Mouse (Mus musculus): Measurements from ENCODE around the gene Pdlim3. TPM values are rescaled to one million over a fixed set of nuclear protein-coding genes. Genes with fewer than 3 reads are reported as not detected.
"Not testable (repeated sequence)": the region's sequence is repeated elsewhere in the genome, so short reads cannot be mapped to it uniquely, and the experiment has no call there.

Pdlim3 gene
- total RNA-seq (2021) = 1 to 10 TPM in 1 of 2 experiments, under 1 TPM in 1; 1.00 to 1.2 TPM
- long read RNA-seq, experiment 1 = 0 reads
- long read RNA-seq, experiment 2 = 0 reads

DNA sequence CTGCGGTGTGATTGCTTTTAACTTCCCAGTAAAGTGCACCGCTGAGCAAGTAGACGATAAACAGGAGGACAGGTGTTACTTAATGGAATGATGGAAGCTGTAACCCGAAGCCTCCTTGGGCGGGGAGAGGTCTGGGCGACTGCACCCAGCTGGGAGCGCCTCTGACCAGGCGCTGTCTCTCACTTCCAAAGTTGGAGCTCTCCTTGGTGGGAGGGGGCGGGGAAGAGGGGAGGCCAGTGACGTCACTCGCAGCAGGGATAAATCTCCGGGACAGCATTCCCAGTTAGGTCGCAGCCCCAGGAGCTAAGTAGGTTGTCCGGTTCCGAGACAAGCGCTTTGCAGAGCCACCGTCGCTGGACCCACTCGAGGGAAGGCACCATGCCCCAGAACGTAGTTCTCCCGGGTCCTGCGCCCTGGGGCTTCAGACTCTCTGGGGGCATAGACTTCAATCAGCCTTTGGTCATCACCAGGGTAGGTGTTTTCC is at the start of gene Pdlim3:
TSS of gene Pdlim3 (plus strand) at position 260 of the 484 bp plus-strand sequence.
- no peak for DNase-seq (ENCODE audit: low spot score in 2 of 2)
- TF ChIP-seq CTCF (conservative IDR thresholded peaks at IDR 0.05) = no peak
- Histone ChIP-seq H3K4me3 (peak within 1 kb of the TSS; percentile 52), H3K27ac (no peak within 1 kb of the TSS)

DNA sequence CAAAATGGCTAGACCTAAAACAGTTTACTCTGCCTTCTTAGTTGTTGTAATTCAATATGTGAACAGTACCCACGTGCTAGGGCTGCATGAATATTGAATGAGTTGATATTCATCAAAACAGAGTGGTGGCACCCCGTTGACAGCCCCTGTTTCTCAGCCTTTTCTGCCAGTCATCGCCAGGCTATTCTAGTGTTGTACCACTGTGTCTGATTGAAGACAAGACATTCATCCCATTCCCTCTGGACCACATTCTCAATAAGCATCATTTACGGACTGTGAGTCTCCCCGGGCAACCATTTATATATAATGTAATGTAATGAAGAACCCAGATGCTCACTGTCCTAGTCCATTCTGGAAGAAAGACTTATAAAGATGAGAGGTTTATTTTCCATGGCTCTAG is 42.0 kb upstream of the Pdlim3 start:
- no peak for DNase-seq (ENCODE audit: low spot score in 2 of 2)
- no peak overlapping the region for H3K27ac ChIP-seq
- no peak for TF ChIP-seq CTCF (conservative IDR thresholded peaks at IDR 0.05)
- no peak overlapping the region for H3K4me3 ChIP-seq

DNA sequence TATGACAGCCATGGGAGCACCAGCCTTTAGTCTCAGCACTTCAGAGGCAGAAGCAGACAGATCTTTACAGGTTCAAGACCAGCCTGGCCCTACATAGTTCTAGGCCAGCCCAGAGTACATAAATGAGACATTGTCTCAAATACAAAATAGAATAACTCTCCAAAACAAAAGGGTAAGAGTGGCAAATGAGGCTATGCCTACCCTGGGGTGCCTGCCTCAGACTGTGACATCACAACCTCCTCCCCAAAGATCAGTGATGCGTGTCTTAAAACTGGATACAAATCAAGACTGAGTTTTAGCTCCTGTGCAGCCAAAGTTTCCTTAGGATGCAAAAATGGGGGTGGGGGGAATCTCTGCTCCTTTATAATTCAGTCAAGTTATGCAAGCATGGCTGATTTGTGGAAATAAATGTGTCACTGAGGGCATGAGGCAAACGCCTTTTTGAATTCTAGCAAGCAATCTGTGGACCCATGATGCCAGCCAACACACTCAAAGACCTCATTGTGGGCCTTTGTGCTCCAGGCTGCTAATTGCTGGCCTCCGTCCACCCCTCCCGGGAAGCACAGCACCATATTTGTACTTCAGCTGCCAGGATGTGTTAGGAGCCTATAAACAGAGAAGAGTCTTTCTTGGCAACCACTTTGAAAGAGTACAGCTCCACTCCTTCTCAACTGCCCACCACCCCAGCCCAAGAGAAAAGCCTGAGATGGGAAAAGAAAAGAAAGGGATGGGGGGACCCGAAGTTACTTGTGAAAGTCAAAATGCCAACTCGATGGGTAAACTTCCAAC is 41.0 kb upstream of the Pdlim3 start:
- peak; percentile 55 to 79 for DNase-seq (ENCODE audit: low spot score in 2 of 2)
- no peak overlapping the region; the same call in 1 of the 2 replicates for H3K27ac ChIP-seq
- no peak overlapping the region for H3K4me3 ChIP-seq
- TF ChIP-seq CTCF (conservative IDR thresholded peaks at IDR 0.05) = no peak

DNA sequence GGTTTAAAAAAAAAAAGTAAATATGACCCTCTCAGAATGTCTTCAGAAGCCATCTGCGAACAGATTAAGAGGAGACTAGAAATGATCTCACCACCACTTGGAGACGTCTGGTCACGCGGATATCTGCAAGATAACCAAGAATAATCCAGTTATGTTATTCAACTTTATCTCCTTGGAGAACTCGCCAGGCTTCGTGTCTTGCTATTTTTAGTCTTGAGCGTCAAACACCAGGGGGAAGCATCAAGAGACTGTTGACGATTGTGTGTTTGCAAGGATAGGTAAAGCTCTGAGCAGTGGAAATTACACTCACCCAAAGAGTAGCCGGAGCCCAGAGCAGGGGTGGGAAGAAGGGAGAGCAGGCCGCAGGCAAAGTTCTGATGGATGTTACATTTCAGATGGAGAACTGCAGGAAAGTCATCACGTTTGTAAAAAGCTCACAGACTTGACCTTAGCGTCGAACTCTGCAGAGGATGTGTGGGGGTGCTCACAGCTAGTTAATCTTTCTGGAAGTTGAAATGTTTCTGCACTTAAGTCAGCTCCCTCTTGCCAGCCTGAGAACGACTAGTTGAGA is 40.3 kb upstream of the Pdlim3 start:
- no peak for DNase-seq (ENCODE audit: low spot score in 2 of 2)
- no peak for TF ChIP-seq CTCF (conservative IDR thresholded peaks at IDR 0.05)
- H3K4me3 ChIP-seq = no peak overlapping the region
- H3K27ac ChIP-seq = no peak overlapping the region; the same call in 1 of the 2 replicates

DNA sequence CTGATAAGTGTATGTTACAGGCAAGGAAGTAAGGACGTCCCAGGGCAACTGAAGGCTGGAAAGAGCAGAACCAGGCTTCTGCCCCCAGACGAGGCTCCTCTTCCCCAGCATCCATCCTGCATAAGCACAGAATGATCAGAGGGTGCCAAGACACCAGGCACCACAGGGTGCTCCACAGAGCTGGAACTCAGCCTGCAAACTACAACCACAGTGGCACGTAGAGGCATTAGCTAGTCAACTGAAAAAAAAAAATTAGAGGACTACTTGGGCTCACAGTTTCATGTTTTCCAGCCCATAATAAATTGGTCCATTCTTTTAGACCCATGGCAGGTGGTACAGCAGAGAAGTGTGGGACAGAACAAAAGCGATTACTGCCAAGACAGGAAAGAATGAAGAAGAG is 39.4 kb upstream of the Pdlim3 start:
- Histone ChIP-seq H3K4me3 (no peak overlapping the region), H3K27ac (no peak overlapping the region)
- DNase-seq (ENCODE audit: low spot score in 2 of 2) = no peak
- no peak for TF ChIP-seq CTCF (conservative IDR thresholded peaks at IDR 0.05)

DNA sequence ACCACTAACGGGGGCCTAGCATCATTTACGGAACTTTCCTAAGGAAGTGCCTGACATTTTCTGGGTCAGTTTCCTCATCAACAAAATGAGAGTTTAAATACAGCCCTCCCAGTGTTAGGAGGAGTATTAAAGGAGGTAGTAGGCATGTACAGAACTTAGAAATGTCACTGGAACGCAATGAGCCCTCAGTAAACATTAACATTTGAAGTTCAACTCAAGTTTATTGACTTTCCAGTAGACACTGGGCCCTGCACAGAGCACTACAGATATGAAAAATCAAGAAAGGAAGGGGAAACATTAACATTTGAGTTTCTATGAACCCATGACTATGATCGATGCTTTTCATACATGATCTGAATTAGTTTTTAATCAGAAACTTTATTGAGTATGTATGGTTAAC is 30.1 kb upstream of the Pdlim3 start:
- no peak for TF ChIP-seq CTCF (conservative IDR thresholded peaks at IDR 0.05)
- Histone ChIP-seq H3K27ac (no peak overlapping the region), H3K4me3 (no peak overlapping the region)
- no peak for DNase-seq (ENCODE audit: low spot score in 2 of 2)

DNA sequence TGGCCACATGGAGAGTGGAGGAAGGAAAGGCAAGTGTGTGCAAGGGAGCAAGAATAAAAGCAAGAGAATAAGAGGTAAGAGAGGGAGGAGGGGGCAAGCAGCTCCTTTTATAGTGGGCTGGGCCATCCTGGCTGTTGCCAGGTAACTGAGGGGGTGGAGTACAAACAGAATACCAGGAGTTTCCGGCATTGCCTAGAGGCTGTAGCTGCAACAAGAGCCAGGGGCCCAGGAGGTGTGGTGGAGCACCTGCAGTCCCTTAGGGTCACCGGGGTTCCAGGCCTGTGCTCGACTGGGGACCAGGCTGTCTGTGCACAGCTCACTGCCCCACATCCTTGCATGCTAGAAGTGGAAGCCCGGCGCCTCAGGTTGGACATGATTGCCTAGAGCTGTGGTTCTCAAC is 27.5 kb upstream of the Pdlim3 start:
- no peak for TF ChIP-seq CTCF (conservative IDR thresholded peaks at IDR 0.05)
- no peak overlapping the region for H3K27ac ChIP-seq
- no peak overlapping the region for H3K4me3 ChIP-seq
- DNase-seq (ENCODE audit: low spot score in 2 of 2) = no peak

DNA sequence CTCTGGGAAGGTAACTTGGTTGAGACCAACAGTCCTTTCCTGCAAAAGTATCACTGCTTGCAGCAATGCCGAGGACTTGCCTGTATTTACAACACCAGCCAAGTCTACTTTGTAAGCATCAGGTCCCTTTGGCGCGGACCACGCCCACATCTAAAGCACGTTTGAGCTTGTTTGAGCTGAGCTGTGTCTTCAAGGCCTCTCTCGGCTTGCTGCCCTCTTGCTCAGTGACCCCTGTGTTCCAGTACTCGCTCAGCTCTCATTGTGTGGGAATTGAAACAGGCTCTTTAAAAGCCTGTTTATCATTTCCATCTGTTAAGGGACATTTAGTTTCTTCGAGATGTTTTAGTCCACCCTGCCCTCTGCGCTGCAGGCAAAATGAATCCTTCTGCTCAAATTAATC is 26.9 kb upstream of the Pdlim3 start:
- DNase-seq (ENCODE audit: low spot score in 2 of 2) = no peak
- TF ChIP-seq CTCF (conservative IDR thresholded peaks at IDR 0.05) = no peak
- H3K27ac ChIP-seq = no peak overlapping the region
- no peak overlapping the region for H3K4me3 ChIP-seq

DNA sequence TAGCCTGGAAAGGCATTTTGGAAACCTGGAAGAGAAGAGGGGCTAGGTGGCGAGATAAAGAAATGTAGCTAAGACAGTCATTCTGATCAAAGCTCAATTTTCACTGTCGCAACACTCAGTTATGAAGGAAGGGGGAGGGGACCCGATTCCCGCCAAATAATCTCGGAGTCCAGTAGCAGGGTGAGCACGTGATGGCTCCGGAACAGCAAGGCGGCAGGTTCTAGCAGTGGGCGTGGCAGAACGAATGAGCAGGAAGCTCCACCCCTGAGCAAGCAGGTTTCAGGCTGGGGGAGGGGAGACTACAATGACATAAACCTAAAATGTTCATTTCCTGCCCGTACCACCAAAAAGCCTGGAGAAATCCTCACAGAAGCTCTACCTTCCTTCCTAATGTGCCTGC is 13.7 kb upstream of the Pdlim3 start:
- H3K27ac ChIP-seq; DNase-seq (ENCODE audit: low spot score in 2 of 2); H3K4me3 ChIP-seq: not testable (repeated sequence)

DNA sequence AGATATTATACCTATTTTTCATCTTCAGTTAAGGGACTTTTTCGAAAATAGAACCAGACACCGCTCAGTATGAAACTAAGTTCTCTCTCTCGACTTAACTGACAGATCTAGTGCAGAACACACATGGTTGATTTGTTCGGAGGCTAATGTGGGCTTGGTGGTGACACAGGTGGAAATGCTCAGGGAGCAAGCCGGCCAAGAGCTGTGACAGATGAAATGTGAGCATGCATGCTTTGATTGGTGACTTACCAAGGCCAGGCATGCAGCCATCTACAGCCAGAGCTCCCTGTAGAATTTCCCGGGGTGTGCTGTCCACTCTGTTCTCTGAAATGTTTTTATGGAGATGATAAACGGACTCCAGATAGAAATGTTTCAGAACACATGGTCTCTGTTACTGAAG is 13.2 kb upstream of the Pdlim3 start:
- DNase-seq (ENCODE audit: low spot score in 2 of 2) = no peak
- no peak for TF ChIP-seq CTCF (conservative IDR thresholded peaks at IDR 0.05)
- Histone ChIP-seq H3K27ac (no peak overlapping the region), H3K4me3 (no peak overlapping the region)

DNA sequence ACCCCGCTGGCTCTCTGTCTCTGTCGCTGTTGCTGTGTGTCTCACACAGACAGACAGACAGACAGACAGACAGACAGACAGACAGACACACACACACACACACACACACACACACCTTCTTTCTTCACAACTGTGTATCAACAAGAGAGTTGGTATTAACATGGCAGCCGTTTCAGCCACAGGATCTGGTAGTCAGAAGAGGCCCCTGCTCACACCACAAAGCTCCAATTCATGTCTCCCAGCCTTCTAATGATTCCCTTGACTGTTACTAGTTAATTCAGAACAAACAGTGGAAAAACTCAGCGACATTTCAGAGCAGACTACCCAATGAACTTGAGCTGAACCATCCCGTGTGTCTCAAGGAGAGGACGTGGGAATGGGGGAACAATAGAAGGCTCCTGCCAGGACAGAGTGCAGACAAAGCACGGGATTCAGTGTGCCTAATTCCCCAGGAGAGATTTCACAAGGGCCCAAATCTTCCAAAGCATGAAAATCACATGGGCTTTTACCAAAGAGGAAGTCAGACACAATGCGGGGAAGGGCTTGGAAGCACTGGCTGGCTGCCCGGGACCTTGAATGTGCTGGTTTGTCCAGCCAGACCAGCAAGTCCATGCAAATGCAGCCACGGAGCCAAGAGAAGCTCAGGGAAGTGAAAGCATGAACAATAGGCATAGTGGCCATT is 10.2 kb upstream of the Pdlim3 start:
- peak overlapping the region; percentile 1; the same call in 1 of the 2 replicates for H3K4me3 ChIP-seq
- no peak for TF ChIP-seq CTCF (conservative IDR thresholded peaks at IDR 0.05)
- peak overlapping the region; percentile 56; the same call in 1 of the 2 replicates for H3K27ac ChIP-seq
- DNase-seq (ENCODE audit: low spot score in 2 of 2) = peak; percentile 36 to 49

DNA sequence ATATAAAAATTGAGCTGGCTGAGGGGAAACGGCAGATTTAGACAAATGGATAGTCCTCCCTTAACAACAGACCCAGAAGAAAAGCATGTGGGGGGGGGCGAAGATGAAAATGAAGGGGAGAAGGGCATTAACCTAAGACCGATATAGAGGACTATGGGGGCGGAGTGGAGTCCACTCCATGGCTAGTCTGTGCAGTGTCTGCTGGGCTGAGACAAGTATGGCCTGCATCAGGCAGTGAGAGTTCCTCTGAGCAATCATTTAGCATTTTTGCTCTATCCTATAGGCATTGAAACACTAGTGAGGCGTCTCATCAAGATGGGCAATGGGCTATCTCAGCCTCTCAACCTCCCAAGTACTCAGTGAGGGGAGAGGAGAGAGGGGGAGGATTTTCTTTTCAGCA is 8.9 kb upstream of the Pdlim3 start:
- DNase-seq (ENCODE audit: low spot score in 2 of 2) = no peak
- Histone ChIP-seq H3K4me3 (no peak overlapping the region), H3K27ac (no peak overlapping the region)
- no peak for TF ChIP-seq CTCF (conservative IDR thresholded peaks at IDR 0.05)

DNA sequence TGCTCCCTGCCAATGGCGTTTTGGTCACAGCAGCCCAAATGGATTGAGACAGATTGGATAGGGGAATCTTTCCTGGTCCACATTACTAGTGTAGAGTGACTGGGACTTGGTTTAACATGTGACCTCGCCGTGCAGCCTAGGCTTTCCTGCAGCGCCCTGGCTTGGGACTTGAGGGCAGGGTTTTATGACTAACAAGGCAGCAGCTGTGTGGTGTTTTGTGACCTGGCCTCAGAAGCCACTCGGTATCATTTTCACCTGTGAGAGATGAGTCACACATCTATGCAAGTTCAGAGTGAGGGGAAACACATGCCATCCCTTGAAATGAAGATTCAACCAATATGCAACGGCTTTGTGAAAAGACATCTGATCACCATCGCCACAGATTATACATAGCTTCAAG is 7.6 kb upstream of the Pdlim3 start:
- H3K4me3 ChIP-seq = no peak overlapping the region
- TF ChIP-seq CTCF (conservative IDR thresholded peaks at IDR 0.05) = no peak
- no peak for DNase-seq (ENCODE audit: low spot score in 2 of 2)
- H3K27ac ChIP-seq = no peak overlapping the region
